Mouse (Mus musculus) erythroblast, embryonic 14.5 days (primary cell): ENCODE results near the gene Hist1h1t. TPM values are rescaled to one million over a fixed set of nuclear protein-coding genes. Genes with fewer than 3 reads are reported as not detected.
"Not testable (repeated sequence)": the region's sequence is repeated elsewhere in the genome, so short reads cannot be mapped to it uniquely, and the experiment has no call there.

ENCODE experiments used
- H3K27me3 ChIP-seq: 2 replicates; pipeline ENCODE4 v1.6.1; 2012; ENCODE audit warnings: inconsistent platforms; ENCODE audit not compliant: control insufficient read depth
- H3K36me3 ChIP-seq: 2 replicates; pipeline ENCODE4 v1.6.1; 2012; ENCODE audit warnings: mild to moderate bottlenecking, inconsistent platforms; ENCODE audit not compliant: control insufficient read depth
- H3K4me1 ChIP-seq: 2 replicates; pipeline ENCODE4 v1.6.1; 2012; ENCODE audit warnings: inconsistent platforms; ENCODE audit not compliant: control insufficient read depth
- H3K4me3 ChIP-seq: replicated peaks from 2 replicates; pipeline ENCODE3; 2012; ENCODE audit warnings: moderate library complexity, mild to moderate bottlenecking, inconsistent platforms
- H3K9me3 ChIP-seq: 2 replicates; pipeline ENCODE4 v1.6.1; 2012; ENCODE audit warnings: low read length, inconsistent platforms, mixed read lengths; ENCODE audit not compliant: control insufficient read depth
- GATA1 ChIP-seq: IDR thresholded peaks from 2 replicates; pipeline ENCODE4 v1.6.1; 2012; ENCODE audit warnings: low read length, inconsistent platforms, mixed read lengths
- TAL1 ChIP-seq: IDR thresholded peaks from 3 replicates; pipeline ENCODE4 v1.6.1; 2012; ENCODE audit warnings: low read length, inconsistent platforms, mixed read lengths
- polyA plus RNA-seq: library from polyadenylated mRNA; stranded (reverse); fragments of >175 nt; gene quantifications from 2 replicates; pipeline ENCODE4 v1.2.3, GENCODE M21; 2012

Gene Hist1h1t
- 0.10 TPM in 1 of 2 replicates, not detected in the other for polyA plus RNA-seq

DNA sequence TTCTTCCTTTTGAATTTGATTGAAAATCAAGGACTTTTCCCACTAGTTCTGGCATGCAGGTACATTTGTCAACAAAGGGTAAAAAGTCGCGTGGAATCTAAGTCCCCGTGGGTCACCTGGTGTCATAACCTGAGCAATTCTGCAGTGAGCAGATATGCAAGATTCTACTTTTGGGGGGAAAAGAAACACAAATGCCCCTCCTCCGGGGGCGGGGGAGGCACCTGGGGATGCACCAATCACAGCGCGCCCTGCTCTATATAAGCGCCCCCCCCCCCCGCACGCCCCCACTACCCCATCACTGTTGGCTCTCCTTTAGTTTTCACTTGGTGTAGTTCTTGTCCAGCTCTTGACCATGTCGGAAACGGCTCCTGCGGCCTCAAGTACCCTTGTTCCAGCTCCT lies at the start of gene Hist1h1t:
TSS of gene Hist1h1t (plus strand) at position 301 of the 400 bp plus-strand sequence.
- Histone ChIP-seq H3K9me3 (no peaks in the 10 kb centered on the region), H3K36me3 (peaks cover 17% of the 10 kb centered on the region), H3K4me3 (peak within 1 kb of the TSS; percentile 67), H3K4me1 (peaks cover 53% of the 10 kb centered on the region), H3K27me3 (no peaks in the 10 kb centered on the region)
- no peak for TF ChIP-seq TAL1
- TF ChIP-seq GATA1: no peak

DNA sequence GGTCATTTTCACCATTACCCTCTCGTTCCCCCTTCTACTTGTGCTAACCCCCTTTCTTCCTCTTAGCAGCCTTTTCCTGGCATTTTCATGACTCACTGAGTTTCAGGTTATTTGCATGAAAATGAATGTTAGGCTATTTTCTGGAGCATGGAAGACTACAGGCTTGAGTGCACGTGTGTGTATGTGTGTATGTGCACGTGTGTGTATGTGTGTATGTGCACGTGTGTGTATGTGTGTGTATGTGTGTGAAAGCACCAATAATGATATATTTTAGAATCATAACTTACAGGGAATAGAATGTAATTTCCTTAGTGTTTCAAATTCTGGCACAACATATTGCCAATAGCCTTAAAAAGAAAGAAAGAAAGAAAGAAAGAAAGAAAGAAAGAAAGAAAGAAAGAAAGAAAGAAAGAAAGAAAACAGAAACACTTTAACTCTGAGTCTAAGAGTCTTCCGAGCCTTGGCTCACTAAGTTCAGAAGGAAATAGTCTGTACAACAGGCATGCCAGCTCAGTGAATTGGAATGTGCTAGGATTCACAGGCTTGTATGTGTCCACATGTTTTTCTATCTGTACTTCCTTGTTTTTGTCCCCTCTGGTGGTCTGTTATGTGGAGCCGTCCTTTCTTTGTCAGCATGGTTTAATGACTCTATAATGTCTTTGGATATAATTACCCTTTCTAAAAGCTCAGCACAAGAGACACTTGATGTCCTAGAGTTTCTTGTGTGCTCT lies 35.8 kb upstream of the Hist1h1t start:
- Histone ChIP-seq H3K27me3 (peaks cover 18% of the 10 kb centered on the region), H3K9me3 (no peaks in the 10 kb centered on the region), H3K36me3 (no peaks in the 10 kb centered on the region), H3K4me1 (no peaks in the 10 kb centered on the region), H3K4me3 (no peak overlapping the region)
- TF ChIP-seq TAL1 (no peak), GATA1 (no peak)

DNA sequence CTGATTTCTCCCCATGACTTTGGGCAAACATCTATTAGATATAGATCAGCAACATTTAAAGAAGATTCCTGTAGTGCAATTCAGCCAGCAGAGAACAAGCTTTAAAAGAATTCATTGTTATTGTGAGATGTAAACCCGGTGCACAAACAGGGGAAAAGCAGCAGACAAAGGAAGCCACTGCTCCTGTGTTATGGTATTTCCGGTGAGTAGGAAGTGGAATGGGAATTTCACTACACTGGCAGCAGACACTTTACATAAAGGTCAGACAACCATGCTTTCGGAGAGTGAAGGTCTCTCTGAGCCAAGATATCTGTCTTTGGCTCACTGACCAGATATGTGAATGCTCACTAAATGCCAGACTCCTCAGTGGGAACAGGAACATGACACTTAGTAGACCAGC lies 33.1 kb upstream of the Hist1h1t start:
- Histone ChIP-seq H3K9me3 (no peaks in the 10 kb centered on the region), H3K27me3 (peaks cover 18% of the 10 kb centered on the region), H3K36me3 (no peaks in the 10 kb centered on the region), H3K4me3 (no peak overlapping the region), H3K4me1 (no peaks in the 10 kb centered on the region)
- TF ChIP-seq TAL1 (no peak), GATA1 (no peak)

DNA sequence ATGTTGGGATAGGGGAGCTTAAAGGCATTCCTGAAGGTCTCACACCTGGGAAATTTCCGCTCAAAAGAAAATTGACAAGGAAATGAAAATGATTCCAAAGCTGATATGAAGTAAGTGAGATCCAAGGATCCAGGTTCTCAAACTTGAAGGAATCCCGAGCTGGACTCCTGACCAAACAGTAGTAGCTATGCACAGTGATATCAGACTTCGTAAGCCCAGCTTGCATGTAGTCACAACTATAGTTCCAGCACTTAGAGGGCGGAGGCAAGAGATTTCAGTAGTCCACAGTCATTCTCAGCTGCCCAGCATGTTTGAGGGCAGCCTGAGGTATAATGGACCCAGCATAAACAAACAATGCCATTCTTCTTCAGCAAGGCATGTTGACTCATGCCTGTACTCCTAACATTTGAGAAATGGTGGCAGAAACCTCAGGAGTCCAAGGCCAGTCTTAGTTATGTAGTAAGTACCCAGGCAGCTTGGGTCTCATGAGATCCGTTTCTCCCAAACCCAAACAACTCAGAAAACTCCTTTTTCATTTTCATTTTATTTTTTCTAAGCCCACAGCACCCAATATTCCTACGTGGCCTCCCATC lies 13.5 kb upstream of the Hist1h1t start:
- TF ChIP-seq GATA1 (no peak), TAL1 (no peak)
- H3K36me3 ChIP-seq: 0 out of 2 replicates have a peak, but pooled peaks cover under 1% of the 10 kb centered on the region
- H3K4me3 ChIP-seq: peak overlapping the region; percentile 69
- H3K27me3 ChIP-seq: no peaks in the 10 kb centered on the region
- peaks cover 56% of the 10 kb centered on the region for H3K4me1 ChIP-seq
- no peaks in the 10 kb centered on the region for H3K9me3 ChIP-seq

DNA sequence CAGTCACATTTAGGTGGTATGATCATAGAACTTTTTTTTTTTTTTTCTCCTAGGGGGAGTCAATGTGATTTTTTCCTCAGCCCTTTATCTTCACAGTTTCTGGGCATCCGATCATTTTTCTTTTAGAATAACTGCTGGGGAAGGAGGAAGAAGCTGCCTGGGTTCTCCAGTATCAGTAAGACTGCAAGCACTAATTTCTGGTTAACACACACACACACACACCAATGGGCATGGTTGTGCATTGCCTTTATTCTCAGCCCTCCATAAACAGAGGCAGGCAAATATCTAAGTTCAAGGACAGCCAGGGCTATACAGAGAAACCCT lies 13.0 kb upstream of the Hist1h1t start:
- peaks cover 59% of the 10 kb centered on the region for H3K4me1 ChIP-seq
- H3K9me3 ChIP-seq: no peaks in the 10 kb centered on the region
- TF ChIP-seq GATA1: no peak
- TF ChIP-seq TAL1: no peak
- no peaks in the 10 kb centered on the region for H3K27me3 ChIP-seq
- H3K36me3 ChIP-seq: 0 out of 2 replicates have a peak, but pooled peaks cover 3% of the 10 kb centered on the region
- peak overlapping the region; percentile 69 for H3K4me3 ChIP-seq

DNA sequence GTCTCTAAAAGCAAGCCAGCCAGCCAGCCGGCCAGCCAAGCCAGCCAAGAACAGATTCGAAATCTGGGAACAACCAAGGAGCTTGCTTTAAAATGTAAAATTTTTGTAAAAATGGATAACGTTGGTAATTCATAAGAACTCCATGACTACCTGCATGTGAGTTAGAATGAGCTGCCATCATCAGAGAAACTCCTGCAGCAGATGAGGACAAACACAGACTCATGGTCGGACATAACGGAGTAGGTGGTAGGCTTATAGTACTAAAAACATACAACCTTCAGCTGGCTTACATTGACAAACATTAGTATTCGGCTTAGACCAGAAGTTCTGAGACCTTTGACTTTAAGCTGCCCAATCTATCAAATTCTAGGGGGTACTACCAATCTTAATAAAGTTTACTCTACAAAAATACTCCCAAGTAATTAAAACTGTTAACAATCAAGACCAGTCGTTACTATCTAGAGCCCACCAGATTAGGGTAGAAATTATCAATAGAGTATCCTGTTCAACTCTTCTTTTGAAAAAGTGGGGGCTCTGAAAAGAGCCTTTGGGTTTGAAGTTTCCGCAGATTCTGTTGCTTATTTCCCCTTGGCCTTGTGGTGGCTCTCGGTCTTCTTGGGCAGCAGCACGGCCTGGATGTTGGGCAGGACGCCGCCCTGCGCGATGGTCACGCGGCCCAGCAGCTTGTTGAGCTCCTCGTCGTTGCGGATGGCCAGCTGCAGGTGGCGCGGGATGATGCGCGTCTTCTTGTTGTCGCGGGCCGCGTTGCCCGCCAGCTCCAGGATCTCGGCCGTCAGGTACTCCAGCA lies 12.5 kb upstream of the Hist1h1t start:
- H3K4me1 ChIP-seq: peaks cover 62% of the 10 kb centered on the region
- H3K36me3 ChIP-seq, H3K27me3 ChIP-seq, H3K9me3 ChIP-seq: not testable (repeated sequence)
- peak overlapping the region; percentile 69 for H3K4me3 ChIP-seq

DNA sequence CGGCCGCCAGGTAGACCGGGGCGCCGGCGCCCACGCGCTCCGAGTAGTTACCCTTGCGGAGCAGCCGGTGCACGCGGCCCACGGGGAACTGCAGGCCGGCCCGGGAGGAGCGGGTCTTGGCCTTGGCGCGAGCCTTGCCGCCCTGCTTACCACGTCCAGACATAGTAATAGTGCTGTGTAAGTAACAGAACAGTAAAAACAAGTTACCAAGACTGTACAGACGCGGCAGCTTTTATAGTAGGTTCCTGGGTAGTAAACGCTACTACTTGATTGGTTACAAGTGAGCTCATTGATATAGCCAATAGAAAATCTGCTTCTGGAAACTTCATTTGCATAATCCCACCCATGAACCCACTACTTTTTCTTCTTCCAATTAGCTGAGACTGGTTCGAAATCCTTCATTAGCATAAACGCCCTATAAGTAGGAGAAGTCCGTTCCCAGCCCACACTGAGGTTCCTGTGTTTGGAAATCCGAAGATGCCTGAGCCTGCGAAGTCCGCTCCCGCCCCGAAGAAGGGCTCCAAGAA lies 11.8 kb upstream of the Hist1h1t start, which contains the start of the genes Hist1h2ac and Hist1h2bc:
TSS of gene Hist1h2ac (minus strand) at position 194 of the 527 bp plus-strand sequence.
TSS of gene Hist1h2bc (plus strand) at position 445 of the 527 bp plus-strand sequence.
- no peaks in the 10 kb centered on the region for H3K27me3 ChIP-seq
- H3K4me3 ChIP-seq: peak within 1 kb of the TSS; percentile 79
- TF ChIP-seq GATA1 (no peak), TAL1 (no peak)
- no peaks in the 10 kb centered on the region for H3K9me3 ChIP-seq
- peaks cover 7% of the 10 kb centered on the region for H3K36me3 ChIP-seq
- peaks cover 67% of the 10 kb centered on the region for H3K4me1 ChIP-seq

DNA sequence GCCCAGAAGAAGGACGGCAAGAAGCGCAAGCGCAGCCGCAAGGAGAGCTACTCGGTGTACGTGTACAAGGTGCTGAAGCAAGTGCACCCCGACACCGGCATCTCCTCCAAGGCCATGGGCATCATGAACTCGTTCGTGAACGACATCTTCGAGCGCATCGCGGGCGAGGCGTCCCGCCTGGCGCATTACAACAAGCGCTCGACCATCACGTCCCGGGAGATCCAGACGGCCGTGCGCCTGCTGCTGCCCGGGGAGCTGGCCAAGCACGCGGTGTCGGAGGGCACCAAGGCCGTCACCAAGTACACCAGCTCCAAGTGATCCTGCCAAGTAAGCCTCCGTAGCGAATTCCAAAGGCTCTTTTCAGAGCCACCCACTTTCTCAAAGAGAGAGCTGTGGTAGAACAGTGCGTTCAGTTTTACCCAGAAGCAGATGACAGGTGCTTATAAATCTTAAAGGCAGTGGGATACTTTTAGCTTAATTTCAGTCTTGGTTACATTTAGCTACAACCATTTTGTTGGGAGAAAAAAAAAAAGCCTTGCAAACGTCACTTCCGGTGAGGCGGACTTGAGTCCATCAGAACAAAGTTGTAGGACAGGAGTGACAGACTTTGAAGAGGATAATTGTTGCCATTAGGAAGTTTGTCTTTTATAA lies 11.2 kb upstream of the Hist1h1t start:
- not testable (repeated sequence) for H3K9me3 ChIP-seq, H3K27me3 ChIP-seq, H3K36me3 ChIP-seq
- Histone ChIP-seq H3K4me1 (peaks cover 71% of the 10 kb centered on the region), H3K4me3 (peak overlapping the region; percentile 79)
